ENCODE assay signal across 8 mouse cellular contexts in the genomic region with DNA sequence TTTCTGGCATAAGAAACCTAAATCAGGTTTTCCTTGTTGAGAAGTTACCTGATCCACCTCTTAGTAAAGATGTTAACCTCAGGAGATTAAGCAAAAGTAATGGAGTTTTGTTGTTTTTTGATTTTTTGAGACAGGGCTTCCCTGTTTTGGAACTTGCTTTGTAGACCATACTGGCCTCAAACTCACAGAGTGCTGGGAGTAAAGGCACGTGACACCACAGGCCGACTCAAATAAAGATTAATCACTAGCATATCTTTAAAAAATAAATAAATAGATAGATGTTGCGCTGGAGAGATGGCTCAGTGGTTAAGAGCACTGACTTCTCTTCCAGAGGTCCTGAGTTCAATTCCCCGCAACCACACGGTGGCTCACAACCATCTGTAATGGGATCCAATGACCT. TPM values are rescaled to one million over a fixed set of nuclear protein-coding genes. Genes with fewer than 3 reads are reported as not detected.
DNase-seq lines count a peak whose midpoint lies in the region; ATAC-seq and TF ChIP-seq lines count a peak whose summit lies in the region.

No protein-coding gene starts in this region.

- no peak for TF ChIP-seq POLR2A in spleen, adult 2 months (IDR thresholded peaks at IDR 0.05; ENCODE audit: low read depth, low read length)

- H3K4me3 ChIP-seq in spleen, adult 2 months (ENCODE audit: extremely low read depth, insufficient read depth, insufficient read length) = peak overlapping the region; percentile 87; the same call in 1 of the 2 replicates
- H3K4me3 ChIP-seq in liver, embryonic 11.5 days (ENCODE audit: low read depth, low read length) = peak overlapping the region; percentile 80

- H3K27me3 ChIP-seq in spleen, adult 2 months (ENCODE audit: control insufficient read depth, insufficient read depth, low read length) = no peaks in the 10 kb centered on the region
- no peaks in the 10 kb centered on the region for H3K27me3 ChIP-seq in liver, embryonic 11.5 days (replicated peaks; ENCODE audit: control insufficient read depth, insufficient read depth, low read length)

- no peaks in the 10 kb centered on the region for H3K9me3 ChIP-seq in liver, embryonic 11.5 days (ENCODE audit: control insufficient read depth, low read length)

- ATAC-seq in liver, embryonic 11.5 days (replicated peaks; ENCODE audit: low FRiP score) = no peak
- no peak for ATAC-seq in CD4-positive, CD25-positive, alpha-beta regulatory T cell, adult 4 months

- no peak for TF ChIP-seq CTCF in spleen, adult 2 months (IDR thresholded peaks at IDR 0.05; ENCODE audit: extremely low read depth, insufficient read depth, insufficient read length, insufficient replicate concordance)

- WGBS in spleen, adult 2 months = 81% methylated on average over 5 of the region's 5 CpGs
- 66% methylated on average over 5 of the region's 5 CpGs for WGBS in liver, embryonic 11.5 days

- no peaks in the 10 kb centered on the region for H3K36me3 ChIP-seq in spleen, adult 2 months (ENCODE audit: control insufficient read depth, insufficient read depth, low read length)
- peaks cover 3% of the 10 kb centered on the region for H3K36me3 ChIP-seq in liver, embryonic 11.5 days (ENCODE audit: control insufficient read depth, insufficient read depth, low read length)

- peaks cover 5% of the 10 kb centered on the region; the same call in 1 of the 2 replicates for H3K4me1 ChIP-seq in spleen, adult 2 months (ENCODE audit: control insufficient read depth, insufficient read depth, insufficient read length)
- peaks cover 25% of the 10 kb centered on the region for H3K4me1 ChIP-seq in liver, embryonic 11.5 days (replicated peaks; ENCODE audit: control insufficient read depth, insufficient read depth, low read length)

- peak overlapping the region; percentile 85 for H3K9ac ChIP-seq in liver, embryonic 11.5 days (ENCODE audit: low read depth, low read length)

- H3K4me2 ChIP-seq in liver, embryonic 11.5 days = peak overlapping the region; percentile 78

- H3K27ac ChIP-seq in spleen, adult 2 months (ENCODE audit: insufficient read depth, low read length) = no peak overlapping the region
- H3K27ac ChIP-seq in liver, embryonic 11.5 days (ENCODE audit: low read depth, low read length) = peak overlapping the region; percentile 86

- peak; percentile 20 for DNase-seq in cerebellum, adult 9-11 months
- DNase-seq in cerebellum, postnatal 36 days = no peak
- DNase-seq in spleen, adult 2 months (ENCODE audit: low read depth in 1 of 2, low spot score in 2 of 2) = no peak
- no peak for DNase-seq in spleen, adult 12 weeks (ENCODE audit: low spot score)
- DNase-seq in liver, embryonic 11.5 days (ENCODE audit: low spot score) = no peak
- DNase-seq in yolk sac, embryonic 10.5 days (ENCODE audit: low spot score) = no peak
- no peak for DNase-seq in kidney, postnatal 14 days

RNA-seq across cellular contexts. Expression of a gene that starts 1.0 kb away (rescaled TPM):
- polyA plus RNA-seq in spleen, adult 2 months (2012; rRNA removed) = 67.6 and 91.4 TPM in 2 replicates
- polyA plus RNA-seq in liver, embryonic 11.5 days (2014; fragmentation: Nextera tagmentation; extraction: Ambion mirVana) = 82.8 and 85.6 TPM in 2 replicates
- 10 to 100 TPM; 16.0 to 19.6 TPM for polyA plus RNA-seq in CD4-positive, CD25-positive, alpha-beta regulatory T cell, adult 4 months (2017; shearing (Covaris generic))

RNA-seq across cellular contexts. Expression of a gene that starts 38.8 kb away (rescaled TPM):
- 35.4 and 44.6 TPM in 2 replicates for polyA plus RNA-seq in spleen, adult 2 months (2012; rRNA removed)
- 50.8 and 53.4 TPM in 2 replicates for polyA plus RNA-seq in liver, embryonic 11.5 days (2014; fragmentation: Nextera tagmentation; extraction: Ambion mirVana)
- 10 to 100 TPM; 27.5 to 30.8 TPM for polyA plus RNA-seq in CD4-positive, CD25-positive, alpha-beta regulatory T cell, adult 4 months (2017; shearing (Covaris generic))
